Mouse (Mus musculus) kidney, postnatal 0 days (tissue): ENCODE results near the gene Tamm41. TPM values are rescaled to one million over a fixed set of nuclear protein-coding genes. Genes with fewer than 3 reads are reported as not detected.
A peak's percentile ranks its signal among the peaks of the same experiment; 100 is the strongest.

Experiments
- ATAC-seq: fragments of 200-750 bp; cut with Nextera tagmentation; replicated peaks from 2 replicates; pipeline ENCODE4 v1.8.0; 2017; ENCODE audit warnings: low read depth, moderate number of reproducible peaks, moderate TSS enrichment, moderate library complexity; ENCODE audit not compliant: low FRiP score
- DNase-seq: peaks from one replicate; pipeline ENCODE4 v3.0.0-alpha.2; 2016; ENCODE audit warnings: low spot score
- H3K27ac ChIP-seq: fragments of 300-500 bp; sonication (generic); 2 replicates; pipeline ENCODE4 v1.5.1; 2014; ENCODE audit warnings: mild to moderate bottlenecking
- H3K27me3 ChIP-seq: fragments of 300-500 bp; sonication (generic); 2 replicates; pipeline ENCODE4 v1.6.1; 2014; ENCODE audit warnings: low read length, mixed read lengths; ENCODE audit not compliant: insufficient read depth
- H3K36me3 ChIP-seq: fragments of 300-500 bp; sonication (generic); 2 replicates; pipeline ENCODE4 v1.6.1; 2014; ENCODE audit warnings: low read length, mixed read lengths; ENCODE audit not compliant: insufficient read depth
- H3K4me1 ChIP-seq: fragments of 300-500 bp; sonication (generic); replicated peaks from 2 replicates; pipeline ENCODE4 v1.6.1; 2014; ENCODE audit warnings: antibody characterized with exemption, low read length, mixed read lengths; ENCODE audit not compliant: insufficient read depth
- H3K4me2 ChIP-seq: fragments of 300-500 bp; sonication (generic); 2 replicates; pipeline ENCODE4 v1.6.1; 2014; ENCODE audit warnings: mild to moderate bottlenecking, low read length, moderate library complexity, mixed read lengths
- H3K4me3 ChIP-seq: fragments of 300-500 bp; sonication (generic); replicated peaks from 2 replicates; pipeline ENCODE4 v1.5.1; 2014; ENCODE audit warnings: low read depth, low read length
- H3K9ac ChIP-seq: fragments of 300-500 bp; sonication (generic); 2 replicates; pipeline ENCODE4 v1.6.1; 2014; ENCODE audit warnings: low read depth, low read length
- H3K9me3 ChIP-seq: fragments of 300-500 bp; sonication (generic); replicated peaks from 2 replicates; pipeline ENCODE4 v1.6.1; 2016; ENCODE audit warnings: low read length, inconsistent platforms, mixed read lengths
- CTCF ChIP-seq: IDR thresholded peaks from 2 replicates; pipeline ENCODE4 v1.5.1; 2016; ENCODE audit warnings: antibody characterized with exemption, low read depth, mild to moderate bottlenecking, moderate library complexity
- WGBS: fragments of 180-500 bp; shearing (Covaris S2); extraction: QIAGEN DNeasy Blood & Tissue Kit; methylation state at CpG from one replicate; pipeline ENCODE4 v1.1.7; 2014; 5-methylcytosine and 5-hydroxymethylcytosine counted together
- polyA plus RNA-seq: library from polyadenylated mRNA; unstranded; fragments of >200 nt; fragmentation: Nextera tagmentation; extraction: Ambion mirVana; gene quantifications from 2 replicates; pipeline ENCODE4 v1.2.1, GENCODE M21; 2015

The Tamm41 gene
- 52.3 and 58.3 TPM in 2 replicates for polyA plus RNA-seq

DNA sequence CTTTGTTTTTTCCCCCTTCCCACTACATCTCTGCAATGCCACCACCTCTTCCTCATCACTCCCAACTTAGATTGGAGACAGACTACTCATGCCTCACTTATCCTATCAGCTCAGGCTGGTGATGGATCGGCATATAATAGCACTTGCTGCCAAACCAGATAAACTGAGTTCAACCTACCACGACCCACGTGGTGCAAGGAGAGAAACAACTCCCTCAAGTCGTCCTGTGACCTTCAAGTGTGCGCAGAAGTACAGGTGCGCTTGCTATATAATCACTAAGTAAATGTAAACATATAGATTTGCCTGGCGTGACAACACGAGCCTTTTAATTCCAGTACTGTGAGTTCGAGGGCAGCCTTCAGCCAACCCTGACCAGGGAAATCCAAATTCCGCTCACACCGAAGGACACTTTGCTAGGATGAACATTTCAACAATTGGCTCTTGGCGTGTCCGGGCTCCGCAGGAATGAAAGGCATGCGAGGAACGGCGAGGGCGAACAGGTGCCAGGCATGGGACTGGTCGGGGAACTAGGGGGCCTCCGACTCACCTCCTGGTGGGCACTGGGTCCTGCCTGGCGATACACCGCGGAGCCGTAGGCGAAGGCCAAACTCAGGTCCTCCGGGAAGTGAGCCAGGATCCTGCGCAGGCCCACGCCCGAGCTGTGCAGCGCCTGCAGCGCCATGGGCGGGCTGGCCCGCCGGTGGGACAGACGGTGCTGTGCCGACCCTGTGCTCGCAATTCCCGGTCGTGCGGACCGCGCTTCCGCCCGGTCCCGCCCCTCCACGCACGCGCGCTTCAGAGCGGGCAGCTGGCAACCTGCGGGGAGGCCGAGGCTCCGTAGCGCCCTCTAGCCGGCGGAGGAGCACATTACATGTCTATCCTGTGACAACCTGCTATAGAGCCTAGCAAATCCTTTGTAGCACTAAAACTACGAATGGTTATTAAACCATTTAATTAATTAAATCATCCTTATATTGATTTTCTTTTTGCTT, at the start of gene Tamm41:
Gene Tamm41, minus strand, starts transcription at position 774 of the 992 bp plus-strand sequence.
- Histone ChIP-seq H3K36me3 (0 out of 2 replicates have a peak, but pooled peaks cover 7% of the 10 kb centered on the region), H3K27ac (no peak within 1 kb of the TSS), H3K4me3 (peak within 1 kb of the TSS; percentile 89), H3K4me1 (peaks cover 8% of the 10 kb centered on the region; the same call in 1 of the 2 replicates), H3K4me2 (peak within 1 kb of the TSS; percentile 87), H3K27me3 (no peaks in the 10 kb centered on the region), H3K9me3 (no peaks in the 10 kb centered on the region), H3K9ac (peak within 1 kb of the TSS; percentile 78)
- peak; percentile 93 for ATAC-seq
- peak; percentile 96 for TF ChIP-seq CTCF
- WGBS = 2% methylated on average over 57 of the region's 57 CpGs
- peak; percentile 93 for DNase-seq

DNA sequence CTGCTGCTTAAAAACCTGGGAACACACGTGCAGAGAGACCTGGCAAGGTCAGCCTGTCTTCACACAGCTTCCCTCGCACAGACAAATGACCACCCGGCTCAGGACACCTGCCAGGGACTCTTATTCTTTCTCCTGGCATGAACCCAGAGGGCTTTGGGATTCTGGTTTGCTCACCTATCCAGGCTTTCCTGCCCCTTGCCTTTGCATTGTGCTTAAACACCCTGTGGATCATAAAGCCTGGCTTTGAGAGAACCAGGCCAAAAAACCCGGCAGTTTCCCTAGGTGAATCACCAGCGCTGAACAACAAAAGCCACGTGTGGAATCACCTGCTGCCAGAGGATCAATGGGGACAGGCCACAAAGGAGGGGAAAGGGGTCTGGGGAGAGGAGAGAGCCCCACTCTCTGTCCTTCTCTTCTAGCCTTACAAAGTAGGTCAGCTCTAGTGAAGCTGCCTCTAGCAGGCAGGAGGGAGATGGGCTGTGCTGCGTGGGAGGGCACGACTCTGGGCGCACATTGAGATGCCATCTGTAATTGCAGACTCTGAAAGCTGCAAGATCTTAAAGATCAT, 47.7 kb upstream of the Tamm41 start:
- no peaks in the 10 kb centered on the region for H3K9me3 ChIP-seq
- no peak for TF ChIP-seq CTCF
- no peak overlapping the region for H3K9ac ChIP-seq
- ATAC-seq (no peak), DNase-seq (peak; percentile 24)
- no peak overlapping the region for H3K4me2 ChIP-seq
- H3K27ac ChIP-seq = no peak overlapping the region
- H3K4me3 ChIP-seq = no peak overlapping the region
- H3K4me1 ChIP-seq = no peaks in the 10 kb centered on the region
- H3K27me3 ChIP-seq = no peaks in the 10 kb centered on the region
- WGBS = 36% methylated on average over 9 of the region's 9 CpGs
- no peaks in the 10 kb centered on the region for H3K36me3 ChIP-seq

DNA sequence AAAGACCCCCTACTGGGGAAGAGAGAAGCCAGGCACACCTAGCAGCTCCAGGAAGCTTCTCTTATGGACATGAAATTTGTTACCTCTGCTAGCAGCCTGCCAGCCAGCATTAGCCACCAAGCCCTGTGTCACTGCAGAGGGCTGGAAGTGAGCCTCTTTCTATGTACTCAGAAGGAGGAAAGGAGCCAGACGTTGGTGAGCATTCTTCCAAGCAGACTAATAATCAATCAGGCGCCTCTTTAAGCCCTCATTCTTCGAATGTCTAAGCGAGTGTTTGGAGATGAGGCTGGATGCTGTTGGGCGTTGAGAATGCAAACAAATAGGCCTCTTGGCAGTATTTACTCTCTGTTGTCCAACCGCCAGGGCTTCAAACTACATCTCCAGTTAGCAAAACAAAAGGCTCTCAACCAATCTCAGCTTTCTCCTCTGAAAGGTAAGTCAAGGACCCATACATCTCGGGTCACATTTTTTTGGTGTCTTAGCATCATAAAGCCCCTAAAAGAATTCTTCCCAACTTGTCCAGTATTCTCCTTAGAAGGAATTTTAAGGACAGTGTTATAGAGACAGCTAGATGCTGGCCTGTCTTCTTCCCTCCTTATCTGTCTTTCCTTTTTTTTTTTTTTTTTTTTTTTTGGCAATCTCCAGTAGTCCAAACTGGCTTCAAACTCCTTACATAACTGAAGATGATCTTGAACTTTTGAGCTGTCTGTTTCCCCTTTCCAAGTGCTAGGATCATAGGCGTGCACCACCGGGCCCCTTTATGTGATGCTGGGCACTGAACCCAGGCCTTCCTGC, 39.3 kb upstream of the Tamm41 start:
- H3K36me3 ChIP-seq = no peaks in the 10 kb centered on the region
- H3K4me3 ChIP-seq = no peak overlapping the region
- no peak for TF ChIP-seq CTCF
- no peak overlapping the region for H3K27ac ChIP-seq
- ATAC-seq = no peak
- DNase-seq = no peak
- no peaks in the 10 kb centered on the region for H3K9me3 ChIP-seq
- no peak overlapping the region for H3K4me2 ChIP-seq
- H3K9ac ChIP-seq = no peak overlapping the region
- no peaks in the 10 kb centered on the region for H3K27me3 ChIP-seq
- H3K4me1 ChIP-seq = no peaks in the 10 kb centered on the region
- 54% methylated on average over 9 of the region's 9 CpGs for WGBS

DNA sequence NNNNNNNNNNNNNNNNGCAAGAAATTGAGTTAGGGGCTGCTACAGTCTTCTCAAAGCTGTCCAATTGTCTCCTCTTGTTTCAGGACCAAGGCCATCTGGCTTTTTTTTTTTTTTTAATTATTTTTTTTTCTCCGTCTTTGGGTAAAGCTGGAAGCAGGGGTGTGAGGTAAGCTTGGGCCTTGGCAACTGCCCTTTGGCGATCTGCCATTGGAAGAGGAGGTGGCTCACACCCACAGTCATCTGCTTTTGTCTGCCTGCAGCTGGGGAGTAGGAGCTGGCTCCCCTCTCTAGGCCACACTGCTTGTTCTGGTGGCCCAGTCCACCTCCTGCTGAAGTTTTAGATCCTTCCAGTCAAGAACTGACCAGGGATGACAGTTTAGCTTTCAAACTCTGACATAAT, 34.3 kb upstream of the Tamm41 start:
- H3K4me1 ChIP-seq = no peaks in the 10 kb centered on the region
- H3K4me2 ChIP-seq = no peak overlapping the region
- H3K9ac ChIP-seq = no peak overlapping the region
- no peak for DNase-seq
- no peak for TF ChIP-seq CTCF
- H3K9me3 ChIP-seq = no peaks in the 10 kb centered on the region
- no peaks in the 10 kb centered on the region for H3K36me3 ChIP-seq
- H3K4me3 ChIP-seq = no peak overlapping the region
- no peak overlapping the region for H3K27ac ChIP-seq
- ATAC-seq = no peak
- no peaks in the 10 kb centered on the region for H3K27me3 ChIP-seq
- 80% methylated on average over 2 of the region's 2 CpGs for WGBS

DNA sequence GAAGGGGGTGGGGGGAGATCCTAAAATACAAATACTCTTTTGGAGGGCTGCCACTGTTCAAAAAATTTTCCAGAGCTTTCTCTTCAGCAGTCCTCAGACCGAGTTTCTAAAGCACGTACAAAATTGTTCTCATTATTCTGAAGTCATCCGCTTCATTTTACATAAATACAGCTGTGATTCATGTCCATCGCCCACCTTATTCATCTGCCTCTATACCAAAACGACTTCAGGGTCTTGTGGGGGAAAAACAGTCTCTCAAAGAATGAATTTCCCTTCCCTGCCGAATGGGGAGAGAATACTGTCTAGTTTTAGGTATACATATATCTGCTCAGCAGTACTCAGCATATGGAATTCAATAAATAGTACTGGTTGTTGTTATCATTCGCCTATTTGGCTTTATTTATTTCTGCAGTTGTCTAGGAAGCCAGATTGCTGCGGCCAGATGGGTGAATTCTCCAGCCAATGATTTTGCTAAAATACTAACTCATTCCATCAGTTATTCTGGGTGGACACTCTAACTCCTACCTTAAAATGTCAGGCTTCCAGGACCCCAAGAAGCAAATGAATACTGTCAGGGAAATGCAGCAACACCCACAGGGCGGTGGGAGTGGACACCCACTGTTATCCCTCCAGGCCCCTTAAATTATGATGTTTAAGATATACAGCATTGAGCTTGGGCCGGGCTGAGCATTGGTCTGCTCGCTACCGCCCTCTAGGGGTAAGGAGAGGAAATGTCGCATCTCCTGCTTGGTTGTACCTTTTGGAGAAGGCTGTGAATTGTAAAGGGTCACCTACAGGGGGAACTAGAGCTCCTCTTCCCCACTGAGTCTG, 27.9 kb upstream of the Tamm41 start:
- TF ChIP-seq CTCF = peak; percentile 83
- Histone ChIP-seq H3K4me3 (no peak overlapping the region), H3K9me3 (no peaks in the 10 kb centered on the region), H3K4me1 (no peaks in the 10 kb centered on the region), H3K9ac (no peak overlapping the region), H3K36me3 (no peaks in the 10 kb centered on the region), H3K27ac (no peak overlapping the region), H3K4me2 (no peak overlapping the region), H3K27me3 (no peaks in the 10 kb centered on the region)
- WGBS = 38% methylated on average over 13 of the region's 13 CpGs
- peak; percentile 66 for DNase-seq
- ATAC-seq = no peak
